Mouse (Mus musculus): ENCODE data around the gene Btn2a2.
A peak's percentile ranks its signal among the peaks of the same experiment; 100 is the strongest.

Btn2a2 gene

GRCm38 (mm10) chr13:23519416-23519815 lies 30.8 kb upstream of the Btn2a2 start:
- DNase-seq: peak; percentile 68 to 88

GRCm38 (mm10) chr13:23518885-23519284 lies 30.2 kb upstream of the Btn2a2 start:
- DNase-seq: peak; percentile 62 to 87

- no peak for DNase-seq
Measured at GRCm38 (mm10) chr13:23518295-23518603, 29.6 kb upstream of the Btn2a2 start.

GRCm38 (mm10) chr13:23517603-23518294 lies 29.1 kb upstream of the Btn2a2 start:
- DNase-seq: peak; percentile 89 to 91

GRCm38 (mm10) chr13:23516822-23517602 lies 28.4 kb upstream of the Btn2a2 start:
- peak; percentile 64 to 77 for DNase-seq

GRCm38 (mm10) chr13:23515826-23516620 lies 27.4 kb upstream of the Btn2a2 start:
- DNase-seq: no peak

GRCm38 (mm10) chr13:23515281-23515680 lies 26.6 kb upstream of the Btn2a2 start:
- no peak for DNase-seq

GRCm38 (mm10) chr13:23513517-23513916 lies 24.9 kb upstream of the Btn2a2 start:
- no peak for DNase-seq

- no peak for DNase-seq
Measured at GRCm38 (mm10) chr13:23510127-23510526, 21.5 kb upstream of the Btn2a2 start.

- no peak for DNase-seq
Measured at GRCm38 (mm10) chr13:23506819-23507515, 18.3 kb upstream of the Btn2a2 start.

GRCm38 (mm10) chr13:23506351-23506750 lies 17.7 kb upstream of the Btn2a2 start:
- peak; percentile 37 to 67 for DNase-seq

GRCm38 (mm10) chr13:23505662-23506345 lies 17.1 kb upstream of the Btn2a2 start:
- DNase-seq: no peak

- peak in 1 of 2 experiments; percentile 64 for DNase-seq
Measured at GRCm38 (mm10) chr13:23503797-23504196, 15.1 kb upstream of the Btn2a2 start.

GRCm38 (mm10) chr13:23502916-23503315 lies 14.3 kb upstream of the Btn2a2 start:
- DNase-seq: no peak

GRCm38 (mm10) chr13:23502031-23502567 lies 13.4 kb upstream of the Btn2a2 start:
- DNase-seq: no peak

- DNase-seq: no peak
Measured at GRCm38 (mm10) chr13:23501511-23501910, 12.9 kb upstream of the Btn2a2 start.

- peak; percentile 42 to 64 for DNase-seq
Measured at GRCm38 (mm10) chr13:23500424-23501200, 12.0 kb upstream of the Btn2a2 start.

GRCm38 (mm10) chr13:23499943-23500342 lies 11.3 kb upstream of the Btn2a2 start:
- DNase-seq: no peak

GRCm38 (mm10) chr13:23498653-23499052 lies 10.0 kb upstream of the Btn2a2 start:
- DNase-seq: no peak

GRCm38 (mm10) chr13:23497656-23498321 lies 9.1 kb upstream of the Btn2a2 start:
- DNase-seq: peak in 1 of 2 experiments; percentile 23

GRCm38 (mm10) chr13:23495526-23495925 lies 6.9 kb upstream of the Btn2a2 start:
- DNase-seq: no peak
